Mouse (Mus musculus) liver, adult 2 months (tissue): Measurements from ENCODE around the gene 2700097O09Rik.

Source experiments
- CTCF ChIP-seq: fragments of 200-500 bp; IDR thresholded peaks from 2 replicates; pipeline ENCODE4 v1.5.1; 2011; ENCODE audit warnings: low read depth, low read length, control low read depth
- POLR2A ChIP-seq: fragments of 200-500 bp; IDR thresholded peaks from 2 replicates; pipeline ENCODE4 v1.6.1; 2011; ENCODE audit warnings: low read length, control low read depth; ENCODE audit not compliant: insufficient read depth; ENCODE audit errors: extremely low read depth

- TF ChIP-seq CTCF: no peak
- no peak for TF ChIP-seq POLR2A
Observed at GRCm38 (mm10) chr12:55051210-55052173, 28.4 kb downstream of the 2700097O09Rik start.
